Mouse (Mus musculus) hindbrain, embryonic 13.5 days (tissue): Measurements from ENCODE around the gene Fn1. TPM values are rescaled to one million over a fixed set of nuclear protein-coding genes. Genes with fewer than 3 reads are reported as not detected.
A peak's percentile ranks its signal among the peaks of the same experiment; 100 is the strongest.

Experiments
- ATAC-seq: fragments of 200-750 bp; cut with Nextera tagmentation; 2 replicates; pipeline ENCODE4 v1.8.0; 2017; ENCODE audit warnings: moderate TSS enrichment; ENCODE audit not compliant: low FRiP score
- H3K27ac ChIP-seq: fragments of 300-500 bp; sonication (generic); 2 replicates; pipeline ENCODE4 v1.5.1; 2015; ENCODE audit warnings: inconsistent platforms, mild to moderate bottlenecking, moderate library complexity
- H3K27me3 ChIP-seq: fragments of 300-500 bp; sonication (generic); 2 replicates; pipeline ENCODE4 v1.6.1; 2015; ENCODE audit warnings: mild to moderate bottlenecking, inconsistent platforms
- H3K36me3 ChIP-seq: fragments of 300-500 bp; sonication (generic); 2 replicates; pipeline ENCODE4 v1.6.1; 2015; ENCODE audit warnings: mild to moderate bottlenecking, inconsistent platforms
- H3K4me1 ChIP-seq: fragments of 300-500 bp; sonication (generic); replicated peaks from 2 replicates; pipeline ENCODE4 v1.6.1; 2015; ENCODE audit warnings: inconsistent platforms
- H3K4me2 ChIP-seq: fragments of 300-500 bp; sonication (generic); 2 replicates; pipeline ENCODE4 v1.6.1; 2015; ENCODE audit warnings: inconsistent platforms, mild to moderate bottlenecking, moderate library complexity
- H3K4me3 ChIP-seq: fragments of 300-500 bp; sonication (generic); 2 replicates; pipeline ENCODE4 v1.5.1; 2015; ENCODE audit warnings: mild to moderate bottlenecking, inconsistent platforms
- H3K9ac ChIP-seq: fragments of 300-500 bp; sonication (generic); 2 replicates; pipeline ENCODE4 v1.6.1; 2015; ENCODE audit warnings: mild to moderate bottlenecking, inconsistent platforms
- H3K9me3 ChIP-seq: fragments of 300-500 bp; sonication (generic); 2 replicates; pipeline ENCODE4 v1.6.1; 2016; ENCODE audit warnings: inconsistent platforms
- WGBS: fragments of 180-500 bp; shearing (Covaris S2); methylation state at CpG from one replicate; pipeline ENCODE4 v1.1.7; 2015; 5-methylcytosine and 5-hydroxymethylcytosine counted together
- polyA plus RNA-seq: library from polyadenylated mRNA; unstranded; fragments of >200 nt; fragmentation: Nextera tagmentation; extraction: Ambion mirVana; gene quantifications from 2 replicates; pipeline ENCODE4 v1.2.1, GENCODE M21; 2015

The Fn1 gene
- polyA plus RNA-seq, 1 experiment from 2014 or later = 36.1 TPM

DNA sequence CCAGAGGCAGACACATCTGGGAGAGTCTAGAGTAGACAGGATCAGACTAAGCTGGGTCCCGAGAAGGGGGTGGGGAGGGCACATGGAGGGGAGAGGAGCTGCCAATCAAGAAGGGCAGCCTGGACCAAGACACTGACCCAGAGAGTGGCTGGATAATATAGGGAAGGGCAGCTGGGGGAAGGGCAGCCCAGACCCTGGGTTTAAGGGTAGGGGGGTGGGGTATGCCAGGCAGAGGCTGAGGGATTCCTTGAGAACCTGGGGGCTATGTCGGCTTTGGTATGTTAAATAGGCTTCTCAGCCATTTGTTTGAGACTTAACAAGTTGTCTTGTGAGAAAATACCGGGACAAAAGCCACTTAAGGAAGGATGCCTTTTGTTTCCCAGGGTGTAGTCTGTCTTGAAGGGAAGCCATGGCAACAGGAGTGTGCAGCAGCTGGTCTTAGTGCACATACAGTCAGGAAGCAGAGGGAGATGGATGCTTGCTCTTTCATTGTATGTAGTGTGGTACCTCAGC lies 20.5 kb upstream of the Fn1 start:
- peak; percentile 84 for ATAC-seq
- H3K4me2 ChIP-seq = no peak overlapping the region
- H3K27me3 ChIP-seq = no peaks in the 10 kb centered on the region
- no peaks in the 10 kb centered on the region for H3K36me3 ChIP-seq
- whole genome bisulfite sequencing = 3% methylated on average over 3 of the region's 3 CpGs
- H3K9ac ChIP-seq = no peak overlapping the region
- no peak overlapping the region for H3K4me3 ChIP-seq
- peak overlapping the region; percentile 13; the same call in 1 of the 2 replicates for H3K27ac ChIP-seq
- H3K9me3 ChIP-seq = no peaks in the 10 kb centered on the region
- peaks cover 10% of the 10 kb centered on the region for H3K4me1 ChIP-seq

DNA sequence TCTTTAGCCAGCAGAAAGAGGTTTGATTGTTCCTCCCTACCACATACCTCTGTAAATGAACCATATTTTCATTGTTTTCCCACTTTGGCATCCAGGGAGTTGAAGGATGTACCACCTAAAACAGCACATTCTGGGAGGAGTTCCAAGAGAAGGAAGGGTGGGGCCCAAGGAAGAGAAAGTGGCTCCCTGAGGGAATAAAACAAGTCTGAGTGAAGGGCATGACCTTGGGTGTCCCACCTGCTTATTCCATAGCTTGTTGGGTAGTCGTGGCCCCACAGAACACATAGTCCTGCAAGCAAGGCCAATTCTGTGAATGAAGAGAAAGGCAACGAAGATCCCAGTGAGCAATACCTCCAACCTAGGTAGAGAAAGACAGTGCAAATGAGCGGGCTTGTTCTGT lies 19.3 kb upstream of the Fn1 start:
- H3K4me3 ChIP-seq = no peak overlapping the region
- no peak overlapping the region for H3K27ac ChIP-seq
- H3K4me2 ChIP-seq = no peak overlapping the region
- H3K9ac ChIP-seq = no peak overlapping the region
- H3K27me3 ChIP-seq = no peaks in the 10 kb centered on the region
- H3K4me1 ChIP-seq = peaks cover 10% of the 10 kb centered on the region
- WGBS = 83% methylated on average over 3 of the region's 3 CpGs
- no peaks in the 10 kb centered on the region for H3K9me3 ChIP-seq
- no peak for ATAC-seq
- H3K36me3 ChIP-seq = no peaks in the 10 kb centered on the region

DNA sequence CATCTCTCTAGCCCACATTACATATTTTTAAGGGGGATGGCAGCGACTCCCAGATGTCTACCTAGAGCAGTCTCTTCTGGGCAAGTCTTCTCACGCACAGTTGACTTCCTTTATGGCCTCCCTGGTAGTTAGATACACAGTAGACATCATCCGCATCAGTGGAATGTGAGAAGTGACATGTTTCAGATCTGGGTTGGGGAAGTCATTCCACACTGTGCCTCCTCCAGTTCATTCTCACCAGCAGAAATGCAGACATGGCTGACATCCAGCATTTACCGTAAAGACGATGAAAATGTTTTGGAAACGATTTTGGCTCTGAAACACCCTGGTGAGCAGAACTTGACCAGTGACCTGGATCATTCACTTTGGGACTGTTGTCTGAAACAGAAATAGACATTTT lies 10.2 kb upstream of the Fn1 start:
- no peak for ATAC-seq
- Histone ChIP-seq H3K9ac (no peak overlapping the region), H3K9me3 (0 out of 2 replicates have a peak, but pooled peaks cover 9% of the 10 kb centered on the region)

DNA sequence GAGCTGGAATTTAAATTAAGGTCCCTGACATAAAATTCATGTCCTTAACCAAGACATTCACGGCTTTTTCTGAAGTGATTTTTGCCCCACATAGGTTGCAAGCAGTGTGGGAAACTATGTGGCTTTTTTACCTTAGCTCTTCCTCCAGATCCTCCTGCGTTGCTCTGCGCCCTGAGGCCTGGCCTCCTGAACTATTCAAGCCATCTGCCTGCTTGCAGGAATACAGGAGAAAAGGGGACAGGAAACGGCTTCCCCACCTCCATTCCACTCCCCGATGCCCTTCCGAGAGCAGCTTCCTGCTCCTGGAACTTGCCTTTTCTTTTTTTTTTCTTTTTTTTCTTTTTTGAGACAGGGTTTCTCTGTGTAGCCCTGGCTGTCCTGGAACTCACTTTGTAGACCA lies 5.6 kb upstream of the Fn1 start:
- H3K36me3 ChIP-seq = no peaks in the 10 kb centered on the region
- H3K4me2 ChIP-seq = no peak overlapping the region
- WGBS = 81% methylated on average over 6 of the region's 6 CpGs
- ATAC-seq = no peak
- no peak overlapping the region for H3K27ac ChIP-seq
- peaks cover 5% of the 10 kb centered on the region for H3K4me1 ChIP-seq
- no peak overlapping the region for H3K4me3 ChIP-seq
- H3K9ac ChIP-seq = no peak overlapping the region
- H3K27me3 ChIP-seq = peaks cover 12% of the 10 kb centered on the region; the same call in 1 of the 2 replicates
- H3K9me3 ChIP-seq = 0 out of 2 replicates have a peak, but pooled peaks cover 9% of the 10 kb centered on the region

More for the DNA sequence above, 10.2 kb upstream of the Fn1 start:
- no peak overlapping the region for H3K27ac ChIP-seq
- no peak overlapping the region for H3K4me2 ChIP-seq
- no peaks in the 10 kb centered on the region for H3K36me3 ChIP-seq
- 93% methylated on average over 6 of the region's 6 CpGs for WGBS
- H3K4me1 ChIP-seq = no peaks in the 10 kb centered on the region
- no peaks in the 10 kb centered on the region for H3K27me3 ChIP-seq
- no peak overlapping the region for H3K4me3 ChIP-seq

DNA sequence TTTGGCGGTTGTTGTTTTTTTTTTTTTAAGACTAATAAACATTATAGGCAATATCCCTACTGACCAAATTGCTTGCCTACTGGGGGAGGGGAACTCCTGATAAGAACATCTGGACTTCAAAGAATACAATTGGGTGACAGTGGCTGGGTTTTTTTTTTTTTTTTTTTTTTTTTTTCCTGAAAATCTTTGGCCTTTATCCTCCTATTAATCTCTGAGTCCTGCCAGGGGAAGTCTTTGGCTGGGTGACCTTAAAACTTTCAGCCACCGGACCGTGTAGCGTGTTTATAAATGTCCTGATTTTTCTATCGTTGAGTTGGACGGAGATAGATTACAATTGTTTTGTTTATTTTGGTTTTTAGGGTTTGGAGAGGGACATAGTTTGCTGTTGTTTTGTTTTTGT lies 3.3 kb upstream of the Fn1 start:
- Histone ChIP-seq H3K9me3 (no peaks in the 10 kb centered on the region), H3K4me1 (peaks cover 16% of the 10 kb centered on the region), H3K27me3 (peaks cover 15% of the 10 kb centered on the region; the same call in 1 of the 2 replicates), H3K27ac (no peak overlapping the region), H3K36me3 (no peaks in the 10 kb centered on the region), H3K4me3 (no peak overlapping the region), H3K9ac (no peak overlapping the region), H3K4me2 (no peak overlapping the region)
- no peak for ATAC-seq
- WGBS = 77% methylated on average over 6 of the region's 6 CpGs

DNA sequence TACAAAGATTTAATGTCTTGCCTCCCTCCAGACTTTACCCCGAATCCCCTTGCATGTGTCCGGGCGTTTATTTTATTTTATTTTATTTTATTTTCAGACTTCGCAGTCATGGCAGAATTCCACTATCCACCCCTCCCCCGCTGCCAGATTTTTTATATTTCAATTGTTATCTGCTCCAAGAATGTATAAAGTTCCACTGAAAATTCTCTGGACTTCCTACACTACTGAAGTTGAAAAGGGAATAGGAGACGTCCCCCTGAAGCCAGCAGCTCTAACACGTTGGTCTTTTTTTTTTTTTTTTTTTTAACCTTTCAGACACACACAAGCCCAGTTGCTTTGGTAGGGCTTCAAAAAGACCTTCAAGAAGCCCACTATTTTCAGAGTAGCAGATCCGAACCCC lies 1.2 kb upstream of the Fn1 start:
- Histone ChIP-seq H3K27ac (no peak overlapping the region), H3K27me3 (peaks cover 17% of the 10 kb centered on the region; the same call in 1 of the 2 replicates), H3K4me2 (peak overlapping the region; percentile 77), H3K36me3 (no peaks in the 10 kb centered on the region), H3K9ac (peak overlapping the region; percentile 79; the same call in 1 of the 2 replicates), H3K4me3 (peak overlapping the region; percentile 75), H3K9me3 (no peaks in the 10 kb centered on the region), H3K4me1 (peaks cover 21% of the 10 kb centered on the region)
- WGBS = 18% methylated on average over 8 of the region's 8 CpGs
- no peak for ATAC-seq

DNA sequence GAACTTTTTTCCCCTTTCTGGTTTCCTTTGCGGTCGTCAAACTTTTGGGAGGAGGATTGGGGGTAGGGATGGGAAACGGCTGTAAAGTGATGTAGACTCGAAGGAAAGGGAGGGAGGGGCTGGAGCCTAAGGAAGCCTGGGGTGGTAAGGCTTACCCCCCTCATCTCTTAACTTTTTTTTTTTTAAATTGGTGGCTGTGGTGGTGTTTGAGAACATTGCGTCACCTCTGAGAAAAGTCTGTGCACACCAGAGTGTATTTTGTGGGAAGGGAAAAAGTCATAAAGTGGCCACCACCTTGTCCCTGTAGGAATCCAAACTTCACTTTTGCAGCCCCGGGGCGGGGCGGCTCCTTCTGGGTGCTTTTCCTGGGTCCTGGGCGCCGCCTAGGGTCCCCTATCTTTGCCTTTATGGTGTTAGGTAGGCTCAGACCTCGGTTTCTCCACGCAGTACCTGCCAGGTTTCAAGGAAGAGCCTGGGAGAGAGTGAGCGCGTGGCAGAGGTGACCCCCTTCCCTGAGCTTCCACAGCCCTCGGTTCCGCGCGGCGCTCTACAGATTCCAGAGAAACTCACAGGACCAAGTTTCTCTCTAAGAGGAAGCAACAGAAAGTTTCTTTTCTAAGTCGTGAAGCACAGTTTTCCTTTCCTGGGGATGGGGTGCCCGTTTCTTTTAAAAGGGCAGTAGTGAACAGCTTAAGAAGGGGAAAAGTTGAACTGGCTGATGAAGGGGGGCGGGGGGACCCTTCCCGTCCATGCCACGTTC lies 580 bp upstream of the Fn1 start:
- Histone ChIP-seq H3K36me3 (no peaks in the 10 kb centered on the region), H3K27me3 (peaks cover 17% of the 10 kb centered on the region; the same call in 1 of the 2 replicates), H3K9me3 (no peaks in the 10 kb centered on the region), H3K9ac (peak overlapping the region; percentile 79), H3K4me2 (peak overlapping the region; percentile 77), H3K4me1 (peaks cover 21% of the 10 kb centered on the region), H3K27ac (no peak overlapping the region), H3K4me3 (peak overlapping the region; percentile 75)
- peak; percentile 74 for ATAC-seq
- WGBS = under 1% methylated on average over 24 of the region's 24 CpGs

DNA sequence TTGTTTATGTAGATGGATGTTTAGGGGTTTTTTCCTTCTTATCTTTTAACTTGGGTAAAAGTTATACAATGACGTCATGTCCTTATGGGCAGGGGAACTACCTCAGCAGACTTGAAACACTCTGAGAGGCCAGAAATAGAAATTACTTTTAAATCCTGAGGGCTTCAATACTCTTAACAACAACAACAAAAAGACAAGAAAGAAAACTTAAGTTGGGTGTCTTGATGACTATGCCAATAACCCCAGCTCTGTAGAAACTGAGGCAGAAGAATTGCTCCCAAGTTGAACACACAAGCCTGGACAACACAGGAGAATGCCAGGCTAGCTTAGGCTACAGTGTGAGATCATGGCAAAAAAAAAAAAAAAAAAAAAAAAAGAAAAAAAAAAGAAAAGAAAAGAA lies 1.2 kb downstream of the Fn1 start:
- Histone ChIP-seq H3K9ac (no peak overlapping the region), H3K36me3 (no peaks in the 10 kb centered on the region; the same call in 1 of the 2 replicates), H3K4me2 (peak overlapping the region; percentile 77), H3K4me3 (peak overlapping the region; percentile 75; the same call in 1 of the 2 replicates), H3K4me1 (peaks cover 21% of the 10 kb centered on the region), H3K27ac (no peak overlapping the region), H3K9me3 (no peaks in the 10 kb centered on the region), H3K27me3 (peaks cover 17% of the 10 kb centered on the region; the same call in 1 of the 2 replicates)
- WGBS = 45% methylated on average over 1 of the region's 1 CpGs
- no peak for ATAC-seq

DNA sequence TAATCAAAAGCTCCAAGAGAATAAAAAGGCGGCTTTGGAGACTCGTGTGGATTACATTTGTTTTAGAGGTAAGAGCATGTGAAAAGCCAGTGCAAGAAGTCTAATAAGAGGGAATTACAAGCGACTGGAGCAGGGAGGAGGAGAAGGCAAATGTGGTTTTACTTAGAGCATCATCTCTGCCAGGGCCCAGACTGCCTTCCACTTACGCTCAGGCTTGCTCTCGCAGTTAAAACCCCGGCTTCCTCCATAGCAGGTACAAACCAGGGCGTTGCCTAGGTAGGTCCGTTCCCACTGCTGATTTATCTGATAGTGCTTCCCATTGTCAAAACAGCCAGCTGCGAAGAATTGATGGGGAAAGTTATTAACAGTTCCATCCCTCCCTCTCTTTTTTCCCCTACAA lies 1.7 kb downstream of the Fn1 start:
- ATAC-seq = no peak

DNA sequence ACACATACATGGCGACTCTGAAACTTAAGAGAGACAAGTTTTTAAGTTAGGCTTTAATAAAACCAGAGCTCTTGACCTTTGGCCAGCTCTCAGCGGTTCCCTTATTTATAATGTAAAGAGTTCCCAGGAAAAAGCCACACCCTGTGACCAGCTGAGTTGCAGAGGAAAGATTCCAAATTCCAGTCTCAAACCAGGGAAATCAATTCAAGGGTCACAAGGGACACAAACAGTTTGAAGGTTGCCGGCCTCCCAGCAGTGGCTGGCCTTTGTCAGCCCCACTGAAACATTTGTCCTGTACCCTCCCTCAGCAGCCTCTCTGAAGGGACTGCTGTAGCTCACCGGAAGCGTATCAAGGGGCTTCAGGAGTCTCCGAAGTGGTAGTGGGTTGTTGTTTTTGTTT lies 2.3 kb downstream of the Fn1 start:
- H3K9me3 ChIP-seq = no peaks in the 10 kb centered on the region
- H3K27me3 ChIP-seq = peaks cover 17% of the 10 kb centered on the region; the same call in 1 of the 2 replicates
- H3K4me2 ChIP-seq = peak overlapping the region; percentile 77
- H3K4me1 ChIP-seq = peaks cover 21% of the 10 kb centered on the region
- H3K9ac ChIP-seq = no peak overlapping the region
- H3K36me3 ChIP-seq = no peaks in the 10 kb centered on the region; the same call in 1 of the 2 replicates
- WGBS = 18% methylated on average over 6 of the region's 6 CpGs
- ATAC-seq = no peak
- peak overlapping the region; percentile 17; the same call in 1 of the 2 replicates for H3K4me3 ChIP-seq
- H3K27ac ChIP-seq = no peak overlapping the region

More for the DNA sequence above, 1.7 kb downstream of the Fn1 start:
- Histone ChIP-seq H3K36me3 (no peaks in the 10 kb centered on the region; the same call in 1 of the 2 replicates), H3K9ac (no peak overlapping the region), H3K4me1 (peaks cover 21% of the 10 kb centered on the region), H3K4me3 (peak overlapping the region; percentile 17), H3K9me3 (no peaks in the 10 kb centered on the region), H3K27ac (no peak overlapping the region), H3K27me3 (peaks cover 17% of the 10 kb centered on the region; the same call in 1 of the 2 replicates), H3K4me2 (peak overlapping the region; percentile 77)
- WGBS = 45% methylated on average over 9 of the region's 9 CpGs

DNA sequence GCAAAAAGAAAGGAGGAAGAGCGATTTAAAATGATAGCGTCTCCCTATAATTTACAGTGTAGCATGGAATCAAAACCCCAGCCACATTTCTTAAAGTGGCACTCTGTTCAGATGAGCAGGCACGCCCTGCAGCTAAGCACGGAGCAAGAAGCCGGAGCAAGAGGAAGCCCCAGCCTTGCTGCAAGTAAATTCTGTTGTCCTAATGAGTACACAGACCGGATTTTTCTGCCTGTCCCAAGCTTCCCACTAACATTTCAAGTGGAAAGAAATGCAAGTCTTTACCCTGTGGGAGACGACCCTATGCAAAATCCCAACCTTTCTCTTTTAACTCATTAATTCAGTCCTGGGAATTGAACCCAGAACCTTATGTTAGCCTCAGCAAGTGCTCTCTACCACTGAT lies 4.8 kb downstream of the Fn1 start:
- Histone ChIP-seq H3K36me3 (peaks cover 14% of the 10 kb centered on the region), H3K27me3 (0 out of 2 replicates have a peak, but pooled peaks cover 4% of the 10 kb centered on the region), H3K4me3 (no peak overlapping the region), H3K9me3 (no peaks in the 10 kb centered on the region), H3K4me2 (no peak overlapping the region), H3K4me1 (peaks cover 12% of the 10 kb centered on the region; the same call in 1 of the 2 replicates), H3K27ac (no peak overlapping the region), H3K9ac (no peak overlapping the region)
- 92% methylated on average over 7 of the region's 7 CpGs for WGBS
- no peak for ATAC-seq

DNA sequence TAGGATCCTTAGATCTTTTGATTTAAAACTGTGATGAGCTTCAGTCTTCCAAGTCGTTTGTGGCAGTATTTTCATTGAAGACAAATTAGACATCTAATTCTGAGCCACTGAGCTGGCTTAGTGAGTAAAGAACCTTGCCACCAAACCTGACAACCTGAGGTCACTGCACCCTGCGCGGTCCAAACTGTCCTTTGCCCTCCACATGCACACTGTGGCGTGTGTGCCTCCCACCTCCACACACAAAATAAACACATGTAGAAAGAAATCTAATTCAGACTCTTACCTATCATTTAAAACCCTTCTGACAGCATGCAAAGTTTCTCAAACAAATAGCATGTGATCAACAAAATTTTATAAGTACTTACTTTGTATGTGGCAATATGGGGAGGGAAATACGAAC lies 6.2 kb downstream of the Fn1 start:
- peaks cover 23% of the 10 kb centered on the region for H3K36me3 ChIP-seq
- no peak overlapping the region for H3K4me2 ChIP-seq
- 0 out of 2 replicates have a peak, but pooled peaks cover 7% of the 10 kb centered on the region for H3K4me1 ChIP-seq
- H3K9ac ChIP-seq = no peak overlapping the region
- 0 out of 2 replicates have a peak, but pooled peaks cover 4% of the 10 kb centered on the region for H3K27me3 ChIP-seq
- ATAC-seq = no peak
- H3K27ac ChIP-seq = no peak overlapping the region
- no peak overlapping the region for H3K4me3 ChIP-seq
- no peaks in the 10 kb centered on the region for H3K9me3 ChIP-seq
- 92% methylated on average over 5 of the region's 5 CpGs for WGBS
